Mouse (Mus musculus): ENCODE measurements at regions not wholly inside any gene's neighbourhood (a gene's known extent, or its start where the extent isn't known, plus 50 kb on each side); places are given as distances from the start of the nearest gene placed in this dataset.

- TF ChIP-seq CHD2 (IDR thresholded peaks at IDR 0.05; ENCODE audit: low read depth, low read length) = no peak
- no peak for TF ChIP-seq ZC3H11A (IDR thresholded peaks at IDR 0.05; ENCODE audit: borderline replicate concordance, low read depth, low read length)
- no peak for TF ChIP-seq HCFC1 (IDR thresholded peaks at IDR 0.05; ENCODE audit: borderline replicate concordance, insufficient read depth, low read length)
- no peak for TF ChIP-seq MAFK (IDR thresholded peaks at IDR 0.05; ENCODE audit: insufficient read depth, low read depth, low read length)
Observed at GRCm38 (mm10) chr12:58423581-58423980, 154.5 kb upstream of the Clec14a start.
